Mouse (Mus musculus) liver, postnatal 0 days (tissue): ENCODE results near the gene Gm45713. TPM values are rescaled to one million over a fixed set of nuclear protein-coding genes. Genes with fewer than 3 reads are reported as not detected.
A peak's percentile ranks its signal among the peaks of the same experiment; 100 is the strongest.

Source experiments
- ATAC-seq: fragments of 200-750 bp; cut with Nextera tagmentation; 2 replicates; pipeline ENCODE4 v1.8.0; 2017; ENCODE audit warnings: mild to moderate bottlenecking, moderate library complexity
- DNase-seq: peaks from one replicate; pipeline ENCODE4 v3.0.0-alpha.2; 2016
- H3K27ac ChIP-seq: fragments of 300-500 bp; sonication (generic); 2 replicates; pipeline ENCODE4 v1.5.1; 2014; ENCODE audit warnings: antibody characterized with exemption, moderate library complexity, mild to moderate bottlenecking, low read depth
- H3K27me3 ChIP-seq: fragments of 300-500 bp; sonication (generic); 2 replicates; pipeline ENCODE4 v1.6.1; 2014; ENCODE audit warnings: low read length, control low read depth, mixed read lengths; ENCODE audit not compliant: insufficient read depth
- H3K36me3 ChIP-seq: fragments of 300-500 bp; sonication (generic); replicated peaks from 2 replicates; pipeline ENCODE4 v1.6.1; 2014; ENCODE audit warnings: mild to moderate bottlenecking, control low read depth, low read length, moderate library complexity, mixed read lengths; ENCODE audit not compliant: insufficient read depth
- H3K4me1 ChIP-seq: fragments of 300-500 bp; sonication (generic); 2 replicates; pipeline ENCODE4 v1.6.1; 2014; ENCODE audit warnings: antibody characterized with exemption, mild to moderate bottlenecking, control low read depth; ENCODE audit not compliant: insufficient read depth
- H3K4me2 ChIP-seq: fragments of 300-500 bp; sonication (generic); 2 replicates; pipeline ENCODE4 v1.6.1; 2014; ENCODE audit warnings: low read depth, mild to moderate bottlenecking, low read length, moderate library complexity, mixed read lengths
- H3K4me3 ChIP-seq: fragments of 300-500 bp; sonication (generic); 2 replicates; pipeline ENCODE4 v1.5.1; 2014; ENCODE audit warnings: low read depth, low read length
- H3K9ac ChIP-seq: fragments of 300-500 bp; sonication (generic); replicated peaks from 2 replicates; pipeline ENCODE4 v1.6.1; 2014; ENCODE audit warnings: mild to moderate bottlenecking, moderate library complexity
- H3K9me3 ChIP-seq: fragments of 300-500 bp; sonication (generic); 2 replicates; pipeline ENCODE4 v1.6.1; 2016; ENCODE audit warnings: mild to moderate bottlenecking, control low read depth, low read length, mixed read lengths
- CTCF ChIP-seq: sonication (generic); IDR thresholded peaks from 2 replicates; pipeline ENCODE4 v1.5.1; 2016; ENCODE audit warnings: antibody characterized with exemption, low read depth
- EP300 ChIP-seq: IDR thresholded peaks from 2 replicates; pipeline ENCODE4 v1.6.1; 2016; ENCODE audit warnings: antibody characterized with exemption, low read depth, mild to moderate bottlenecking
- WGBS: fragments of 180-500 bp; shearing (Covaris S2); extraction: QIAGEN DNeasy Blood & Tissue Kit; methylation state at CpG from one replicate; pipeline ENCODE4 v1.1.7; 2014; ENCODE audit not compliant: insufficient replicate concordance; 5-methylcytosine and 5-hydroxymethylcytosine counted together
- polyA plus RNA-seq: library from polyadenylated mRNA; unstranded; fragments of >200 nt; fragmentation: Nextera tagmentation; extraction: Ambion mirVana; gene quantifications from 2 replicates; pipeline ENCODE4 v1.2.1, GENCODE M21; 2015

Gm45713 gene
- polyA plus RNA-seq, 1 experiment from 2014 or later: 0.70 TPM

DNA sequence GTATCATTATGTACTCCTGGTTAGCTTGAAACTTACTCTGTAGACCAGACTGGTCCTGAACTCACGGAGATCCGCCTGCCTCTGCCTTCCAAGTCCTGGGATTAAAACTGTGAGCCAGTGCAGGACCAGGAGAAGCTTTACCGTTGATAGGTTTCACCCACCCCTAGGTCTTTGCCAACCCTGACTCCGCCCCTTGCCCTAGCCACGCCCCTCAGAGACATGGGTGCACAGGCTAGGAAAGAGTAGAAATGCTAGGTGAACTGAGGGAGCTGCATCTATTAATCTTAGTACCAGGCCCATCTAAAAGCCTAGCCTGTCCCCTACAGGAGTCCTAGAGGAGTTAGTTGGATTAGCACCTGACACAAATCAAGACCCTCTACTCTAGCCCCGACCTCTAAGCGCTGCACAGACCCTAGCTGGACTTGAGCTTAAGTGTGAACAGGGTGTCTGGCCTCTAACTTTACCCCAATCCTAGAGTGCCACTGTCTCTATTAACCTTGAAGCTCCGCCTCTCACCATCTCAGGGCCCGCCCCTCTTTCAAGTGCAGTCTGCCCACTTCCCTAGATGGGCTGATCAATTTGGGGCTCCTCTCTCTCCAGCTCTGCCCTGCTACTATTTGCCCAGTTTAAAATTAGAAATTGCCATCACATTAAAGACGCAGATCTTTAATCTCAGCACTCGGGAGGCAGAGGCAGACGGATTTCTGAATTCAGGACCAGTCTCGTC lies 45.6 kb downstream of the Gm45713 start:
- Histone ChIP-seq H3K4me3 (no peak overlapping the region), H3K4me1 (peaks cover 12% of the 10 kb centered on the region; the same call in 1 of the 2 replicates), H3K27ac (no peak overlapping the region), H3K27me3 (no peaks in the 10 kb centered on the region), H3K9me3 (no peaks in the 10 kb centered on the region), H3K9ac (0 out of 2 replicates have a peak overlapping the region, but pooled peaks have one; percentile 43), H3K36me3 (no peaks in the 10 kb centered on the region; the same call in 1 of the 2 replicates), H3K4me2 (no peak overlapping the region)
- TF ChIP-seq EP300 (no peak), CTCF (no peak)
- DNase-seq (peak; percentile 56), ATAC-seq (no peak)
- WGBS: 63% methylated on average over 13 of the region's 13 CpGs

DNA sequence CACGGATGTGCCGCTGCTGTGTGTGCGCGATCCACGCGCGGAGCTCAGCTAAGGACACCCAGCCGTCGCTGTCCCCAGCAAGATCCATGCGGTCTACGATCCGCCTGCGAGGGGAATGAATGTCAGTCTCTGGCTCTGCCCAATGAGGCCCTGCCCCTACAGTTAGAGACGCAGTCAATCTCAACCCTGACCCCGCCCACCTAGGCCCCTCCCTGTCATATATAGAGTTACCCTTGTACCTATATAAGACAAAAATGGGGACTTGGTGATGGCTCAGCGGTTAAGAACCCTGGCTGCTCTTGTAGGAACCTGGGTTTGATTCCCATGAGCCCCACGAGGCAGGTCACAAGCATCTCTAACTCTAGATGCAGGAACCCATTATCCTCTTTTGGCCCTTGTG lies 47.4 kb downstream of the Gm45713 start:
- TF ChIP-seq EP300: no peak
- TF ChIP-seq CTCF: no peak
- Histone ChIP-seq H3K27me3 (no peaks in the 10 kb centered on the region), H3K9ac (no peak overlapping the region), H3K27ac (no peak overlapping the region), H3K9me3 (no peaks in the 10 kb centered on the region), H3K4me3 (no peak overlapping the region), H3K4me2 (no peak overlapping the region), H3K4me1 (peaks cover 11% of the 10 kb centered on the region; the same call in 1 of the 2 replicates), H3K36me3 (no peaks in the 10 kb centered on the region; the same call in 1 of the 2 replicates)
- ATAC-seq (no peak), DNase-seq (no peak)
- WGBS: 90% methylated on average over 17 of the region's 17 CpGs

DNA sequence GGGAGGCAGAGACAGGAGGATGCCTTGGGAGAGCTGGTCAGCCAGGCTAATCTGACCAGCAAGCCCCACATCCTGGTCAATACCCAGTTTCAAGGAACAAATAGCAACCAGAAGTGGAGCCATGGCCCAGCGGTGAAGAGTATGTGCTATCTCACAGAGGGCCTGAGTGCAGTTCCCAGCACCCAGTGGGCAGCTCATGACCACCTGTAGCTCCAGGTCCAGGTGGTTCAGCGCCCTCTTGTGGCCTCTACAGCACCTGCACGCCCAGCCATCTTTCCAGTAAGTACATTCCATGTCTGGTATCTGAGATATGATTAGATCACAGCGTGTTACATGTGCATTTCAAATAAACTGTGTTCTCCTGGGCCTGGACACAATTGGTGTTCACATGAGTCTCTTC lies 49.9 kb downstream of the Gm45713 start:
- no peak for ATAC-seq
- DNase-seq: no peak
- TF ChIP-seq EP300: no peak
- TF ChIP-seq CTCF: peak; percentile 49
- WGBS: 71% methylated on average over 4 of the region's 4 CpGs
- Histone ChIP-seq H3K27ac (no peak overlapping the region), H3K4me1 (peaks cover 4% of the 10 kb centered on the region; the same call in 1 of the 2 replicates), H3K9ac (no peak overlapping the region), H3K4me3 (no peak overlapping the region), H3K4me2 (no peak overlapping the region), H3K9me3 (no peaks in the 10 kb centered on the region), H3K36me3 (no peaks in the 10 kb centered on the region; the same call in 1 of the 2 replicates), H3K27me3 (no peaks in the 10 kb centered on the region)

DNA sequence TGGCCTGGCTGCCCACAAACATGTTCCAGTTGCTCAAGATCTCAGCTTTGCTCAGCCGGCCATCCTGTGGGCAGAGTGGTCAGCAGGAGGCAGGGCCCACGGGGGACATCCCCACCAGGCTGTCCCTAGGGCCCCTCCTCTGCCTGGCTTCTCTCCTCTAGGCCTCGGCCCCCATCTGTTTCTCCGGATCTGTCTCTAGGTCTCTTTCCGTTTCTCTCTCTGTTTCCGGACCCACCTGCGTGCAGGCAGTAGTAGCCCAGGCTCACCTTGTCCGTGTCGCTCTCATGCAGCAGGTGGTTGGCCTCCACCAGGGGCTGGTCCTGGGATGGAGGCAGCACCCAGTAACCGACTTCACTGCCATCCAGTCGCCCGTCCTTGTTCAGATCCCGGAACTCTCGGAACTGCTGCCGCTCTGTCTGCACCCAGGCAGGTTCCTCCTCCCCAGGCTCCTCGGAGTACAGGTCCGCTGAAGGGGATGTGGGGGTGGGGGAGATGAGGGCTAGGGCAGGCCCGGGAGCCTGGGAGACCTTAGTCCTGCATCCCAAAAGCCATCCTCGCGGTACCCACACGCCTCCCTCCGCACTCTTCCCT lies 52.6 kb downstream of the Gm45713 start:
- no peak for ATAC-seq
- TF ChIP-seq EP300: no peak
- TF ChIP-seq CTCF: no peak
- H3K9ac ChIP-seq: peak overlapping the region; percentile 34; the same call in 1 of the 2 replicates
- H3K36me3 ChIP-seq: no peaks in the 10 kb centered on the region; the same call in 1 of the 2 replicates
- H3K27me3 ChIP-seq: no peaks in the 10 kb centered on the region
- no peaks in the 10 kb centered on the region for H3K9me3 ChIP-seq
- H3K27ac ChIP-seq: 0 out of 2 replicates have a peak overlapping the region, but pooled peaks have one; percentile 61
- H3K4me2 ChIP-seq: peak overlapping the region; percentile 64
- peaks cover 4% of the 10 kb centered on the region; the same call in 1 of the 2 replicates for H3K4me1 ChIP-seq
- DNase-seq: no peak
- WGBS: 46% methylated on average over 22 of the region's 22 CpGs
- 0 out of 2 replicates have a peak overlapping the region, but pooled peaks have one; percentile 27 for H3K4me3 ChIP-seq

DNA sequence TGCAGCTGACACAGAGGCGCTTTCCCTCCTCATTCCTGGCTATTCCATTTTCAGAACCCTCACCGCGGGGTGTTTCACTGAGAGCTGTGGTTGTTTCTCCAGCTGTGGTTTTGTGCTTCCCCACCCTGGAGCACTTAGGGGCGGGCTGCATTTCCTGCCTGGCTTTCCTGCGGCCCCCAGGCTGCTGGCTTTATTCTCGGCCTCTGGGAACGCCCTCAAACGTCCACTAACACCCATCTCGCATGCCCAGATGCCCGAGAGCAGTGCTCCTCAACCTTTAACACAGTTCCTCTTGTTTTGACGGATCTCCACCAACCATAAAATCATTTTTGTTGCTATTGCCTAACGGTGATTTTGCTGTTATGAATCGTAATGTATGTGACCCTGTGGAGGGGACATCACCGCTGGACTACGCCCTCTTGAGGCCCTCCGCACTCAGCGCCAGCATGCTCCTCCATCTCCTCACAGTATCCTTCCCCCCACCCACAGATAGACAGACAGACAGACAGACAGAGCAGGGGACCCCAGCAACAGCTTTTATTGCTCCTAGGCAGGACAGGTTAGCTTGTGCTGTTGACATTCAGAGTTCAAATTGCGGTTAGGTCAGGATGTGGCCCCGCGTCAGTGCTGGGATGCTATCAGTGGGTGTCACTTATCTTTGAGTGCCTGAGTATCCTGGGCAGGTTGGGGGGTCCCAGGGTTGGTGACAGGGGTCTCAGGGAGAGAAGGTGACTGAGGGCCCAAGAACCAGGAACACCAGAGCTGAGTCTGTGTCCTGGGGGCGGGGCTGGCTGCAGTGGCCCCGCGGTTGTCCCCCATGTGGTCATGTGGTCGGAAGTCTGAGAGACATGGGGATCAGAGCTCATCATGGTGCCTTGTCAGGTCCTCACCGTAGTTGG lies 53.4 kb downstream of the Gm45713 start:
- peak; percentile 57 for DNase-seq
- Histone ChIP-seq H3K27me3 (no peaks in the 10 kb centered on the region), H3K4me1 (peaks cover 4% of the 10 kb centered on the region; the same call in 1 of the 2 replicates), H3K27ac (peak overlapping the region; percentile 61), H3K4me2 (peak overlapping the region; percentile 64), H3K4me3 (peak overlapping the region; percentile 27), H3K9me3 (no peaks in the 10 kb centered on the region), H3K36me3 (peaks cover 3% of the 10 kb centered on the region), H3K9ac (peak overlapping the region; percentile 34)
- WGBS: 22% methylated on average over 25 of the region's 25 CpGs
- ATAC-seq: peak; percentile 51; the same call in 1 of the 2 replicates
- peak; percentile 36 for TF ChIP-seq CTCF
- no peak for TF ChIP-seq EP300

DNA sequence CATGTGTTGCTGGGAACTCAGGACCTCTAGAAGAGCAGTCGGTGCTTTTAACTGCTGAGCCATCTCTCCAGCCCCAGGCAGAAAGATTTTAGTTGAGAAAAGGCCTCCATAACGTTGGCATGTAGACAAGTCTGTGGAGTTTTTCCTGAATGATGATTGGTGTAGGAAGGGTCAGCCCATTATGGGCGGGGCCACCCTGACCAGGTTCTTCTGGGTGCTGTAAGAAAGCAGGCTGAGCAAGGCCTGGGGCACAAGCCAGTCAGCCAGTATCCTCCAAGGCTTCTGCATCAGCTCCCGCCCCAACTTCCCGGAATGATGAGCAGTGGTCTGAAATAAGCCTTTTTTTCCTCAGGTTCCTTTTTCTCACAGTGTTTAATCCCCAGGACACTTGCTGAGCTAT lies 55.0 kb downstream of the Gm45713 start:
- peaks cover 4% of the 10 kb centered on the region; the same call in 1 of the 2 replicates for H3K4me1 ChIP-seq
- 65% methylated on average over 5 of the region's 5 CpGs for WGBS
- no peak for TF ChIP-seq EP300
- no peak for TF ChIP-seq CTCF
- no peak overlapping the region for H3K27ac ChIP-seq
- peaks cover 13% of the 10 kb centered on the region for H3K36me3 ChIP-seq
- H3K4me2 ChIP-seq: no peak overlapping the region
- ATAC-seq (no peak), DNase-seq (no peak)
- H3K27me3 ChIP-seq: no peaks in the 10 kb centered on the region
- no peak overlapping the region for H3K9ac ChIP-seq
- H3K4me3 ChIP-seq: no peak overlapping the region
- H3K9me3 ChIP-seq: no peaks in the 10 kb centered on the region
